Mouse (Mus musculus): Measurements from ENCODE around the gene Gmppa. TPM values are rescaled to one million over a fixed set of nuclear protein-coding genes. Genes with fewer than 3 reads are reported as not detected.

The Gmppa gene
- polyA plus RNA-seq, 1 experiment = 82.4 TPM

DNA sequence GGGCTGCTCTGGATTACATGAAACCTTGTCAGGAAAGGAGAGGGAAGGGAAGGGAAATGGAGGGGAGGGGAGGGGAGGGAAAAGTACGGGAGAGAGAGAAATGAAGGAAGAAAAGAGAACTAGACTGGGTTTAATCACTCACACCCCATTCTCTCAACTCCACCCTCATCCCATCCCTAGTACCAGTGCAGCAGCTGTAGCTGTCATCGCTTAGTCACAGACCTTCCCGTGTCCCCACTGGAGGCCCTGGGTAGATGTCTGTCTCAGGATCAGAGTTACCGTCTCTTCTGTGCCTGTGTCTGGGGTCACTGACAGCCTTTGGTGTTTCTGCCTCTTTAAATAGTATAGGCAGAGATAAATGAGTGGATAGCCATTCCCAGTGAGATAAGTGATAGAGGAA, 27.5 kb upstream of the Gmppa start:
- WGBS = 79% methylated on average over 4 of the region's 4 CpGs
- no peak for DNase-seq
- H3K4me1 ChIP-seq (ENCODE audit: control insufficient read depth, insufficient read depth, low read length) = no peaks in the 10 kb centered on the region
- H3K27ac ChIP-seq (ENCODE audit: insufficient read depth, low read depth, low read length) = no peak overlapping the region
- TF ChIP-seq CTCF (conservative IDR thresholded peaks at IDR 0.05; ENCODE audit: insufficient read depth, insufficient read length, low read depth, low read length) (no peak), POLR2A (IDR thresholded peaks at IDR 0.05; ENCODE audit: low read depth, low read length) (no peak)
- no peak overlapping the region for H3K4me3 ChIP-seq (ENCODE audit: insufficient read depth, low read depth, low read length)
- H3K27me3 ChIP-seq (replicated peaks; ENCODE audit: control insufficient read depth, insufficient read depth, low read length) = no peaks in the 10 kb centered on the region
- no peaks in the 10 kb centered on the region for H3K36me3 ChIP-seq (ENCODE audit: control insufficient read depth, insufficient read depth, low read length)

DNA sequence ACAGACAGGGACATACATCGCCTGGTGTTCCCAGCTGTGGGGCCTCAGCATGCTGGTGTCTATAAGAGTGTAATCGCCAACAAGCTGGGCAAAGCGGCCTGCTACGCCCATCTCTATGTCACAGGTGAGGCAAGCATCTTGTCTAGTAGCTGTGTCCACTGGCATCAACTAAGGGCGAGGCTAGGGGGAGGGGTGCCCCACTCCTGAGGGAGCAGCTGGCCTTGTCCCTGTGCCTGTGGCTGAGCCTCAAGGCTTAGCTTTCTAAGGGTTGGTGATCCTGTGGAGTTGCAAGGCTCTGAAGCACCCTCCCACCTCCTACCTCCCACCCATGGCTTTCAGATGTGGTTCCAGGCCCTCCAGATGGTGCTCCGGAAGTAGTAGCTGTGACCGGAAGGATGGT, 25.8 kb upstream of the Gmppa start:
- H3K27me3 ChIP-seq (replicated peaks; ENCODE audit: control insufficient read depth, insufficient read depth, low read length) = no peaks in the 10 kb centered on the region
- WGBS = 89% methylated on average over 7 of the region's 7 CpGs
- DNase-seq = no peak
- no peak overlapping the region for H3K4me3 ChIP-seq (ENCODE audit: insufficient read depth, low read depth, low read length)
- no peaks in the 10 kb centered on the region for H3K4me1 ChIP-seq (ENCODE audit: control insufficient read depth, insufficient read depth, low read length)
- TF ChIP-seq POLR2A (IDR thresholded peaks at IDR 0.05; ENCODE audit: low read depth, low read length) (no peak), CTCF (conservative IDR thresholded peaks at IDR 0.05; ENCODE audit: insufficient read depth, insufficient read length, low read depth, low read length) (no peak)
- no peaks in the 10 kb centered on the region for H3K36me3 ChIP-seq (ENCODE audit: control insufficient read depth, insufficient read depth, low read length)
- H3K27ac ChIP-seq (ENCODE audit: insufficient read depth, low read depth, low read length) = no peak overlapping the region

DNA sequence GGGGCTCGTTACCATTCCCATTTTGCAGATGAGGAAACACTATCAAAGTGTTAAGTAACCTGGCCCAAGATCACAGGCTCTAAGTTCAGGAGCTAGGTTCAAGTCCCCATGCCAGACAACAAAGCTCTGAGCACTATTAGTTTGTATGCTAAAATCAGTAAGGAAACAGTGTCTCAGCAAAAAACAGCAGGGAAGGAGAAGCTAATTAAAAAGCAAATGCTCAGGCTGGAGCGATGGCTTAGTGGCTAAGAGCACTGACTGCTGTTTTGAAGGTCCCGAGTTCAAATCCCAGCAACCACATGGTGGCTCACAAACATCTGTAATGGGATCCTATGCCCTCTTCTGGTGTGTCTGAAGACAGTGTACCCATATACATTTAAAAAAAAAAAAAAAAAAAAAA, 23.5 kb upstream of the Gmppa start:
- TF ChIP-seq CTCF (conservative IDR thresholded peaks at IDR 0.05; ENCODE audit: insufficient read depth, insufficient read length, low read depth, low read length) = no peak
- TF ChIP-seq POLR2A (IDR thresholded peaks at IDR 0.05; ENCODE audit: low read depth, low read length) = no peak
- DNase-seq = no peak
- 97% methylated on average over 3 of the region's 3 CpGs for WGBS

DNA sequence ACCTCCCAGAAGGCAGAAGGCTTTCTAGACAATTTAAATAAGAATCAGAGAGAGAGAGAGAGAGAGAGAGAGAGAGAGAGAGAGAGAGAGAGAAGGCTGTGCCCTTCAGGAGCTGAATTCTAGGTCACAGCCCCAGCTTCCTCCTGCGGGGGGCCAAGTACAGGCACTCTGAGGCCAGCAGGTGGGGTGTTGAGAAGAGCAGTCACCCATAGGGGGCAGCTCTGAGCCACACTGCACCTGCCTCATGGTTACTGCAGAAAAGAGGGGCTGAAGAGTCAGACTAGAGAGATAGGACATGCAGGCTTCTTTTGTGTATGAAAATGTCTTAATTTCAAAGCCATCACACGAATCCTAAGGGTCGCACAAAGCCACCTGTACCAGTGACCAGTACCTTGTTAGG, 22.0 kb upstream of the Gmppa start:
- H3K27ac ChIP-seq (ENCODE audit: insufficient read depth, low read depth, low read length) = no peak overlapping the region
- WGBS = 72% methylated on average over 3 of the region's 3 CpGs
- no peak overlapping the region for H3K4me3 ChIP-seq (ENCODE audit: insufficient read depth, low read depth, low read length)
- peak; percentile 13 for DNase-seq
- no peaks in the 10 kb centered on the region for H3K4me1 ChIP-seq (ENCODE audit: control insufficient read depth, insufficient read depth, low read length)
- peak; percentile 49 for TF ChIP-seq CTCF (conservative IDR thresholded peaks at IDR 0.05; ENCODE audit: insufficient read depth, insufficient read length, low read depth, low read length)
- TF ChIP-seq POLR2A (IDR thresholded peaks at IDR 0.05; ENCODE audit: low read depth, low read length) = no peak
- H3K36me3 ChIP-seq (ENCODE audit: control insufficient read depth, insufficient read depth, low read length) = no peaks in the 10 kb centered on the region
- no peaks in the 10 kb centered on the region for H3K27me3 ChIP-seq (replicated peaks; ENCODE audit: control insufficient read depth, insufficient read depth, low read length)

More for the DNA sequence above, 23.5 kb upstream of the Gmppa start:
- Histone ChIP-seq H3K4me3 (ENCODE audit: insufficient read depth, low read depth, low read length) (no peak overlapping the region), H3K27ac (ENCODE audit: insufficient read depth, low read depth, low read length) (no peak overlapping the region), H3K4me1 (ENCODE audit: control insufficient read depth, insufficient read depth, low read length) (no peaks in the 10 kb centered on the region), H3K36me3 (ENCODE audit: control insufficient read depth, insufficient read depth, low read length) (no peaks in the 10 kb centered on the region), H3K27me3 (replicated peaks; ENCODE audit: control insufficient read depth, insufficient read depth, low read length) (no peaks in the 10 kb centered on the region)

DNA sequence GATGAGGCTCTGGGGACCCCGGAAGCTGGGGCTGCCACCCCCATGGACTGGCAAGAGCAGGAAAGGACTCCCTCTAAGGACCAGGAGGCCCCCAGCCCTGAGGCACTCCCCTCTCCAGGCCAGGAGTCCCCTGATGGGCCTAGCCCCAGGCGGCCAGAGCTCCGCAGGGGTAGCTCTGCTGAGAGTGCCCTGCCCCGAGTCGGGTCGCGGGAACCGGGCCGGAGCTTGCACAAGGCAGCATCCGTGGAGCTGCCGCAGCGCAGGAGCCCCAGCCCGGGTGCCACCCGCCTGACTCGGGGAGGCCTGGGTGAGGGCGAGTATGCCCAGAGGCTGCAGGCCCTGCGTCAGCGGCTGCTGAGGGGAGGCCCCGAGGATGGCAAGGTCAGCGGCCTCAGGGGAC, 13.9 kb upstream of the Gmppa start:
- Histone ChIP-seq H3K27ac (ENCODE audit: insufficient read depth, low read depth, low read length) (no peak overlapping the region), H3K4me3 (ENCODE audit: insufficient read depth, low read depth, low read length) (no peak overlapping the region), H3K4me1 (ENCODE audit: control insufficient read depth, insufficient read depth, low read length) (no peaks in the 10 kb centered on the region), H3K36me3 (ENCODE audit: control insufficient read depth, insufficient read depth, low read length) (no peaks in the 10 kb centered on the region), H3K27me3 (replicated peaks; ENCODE audit: control insufficient read depth, insufficient read depth, low read length) (peaks cover 1% of the 10 kb centered on the region; the same call in 1 of the 2 replicates)
- DNase-seq = no peak
- TF ChIP-seq POLR2A (IDR thresholded peaks at IDR 0.05; ENCODE audit: low read depth, low read length) (no peak), CTCF (conservative IDR thresholded peaks at IDR 0.05; ENCODE audit: insufficient read depth, insufficient read length, low read depth, low read length) (no peak)
- WGBS = 46% methylated on average over 20 of the region's 20 CpGs

DNA sequence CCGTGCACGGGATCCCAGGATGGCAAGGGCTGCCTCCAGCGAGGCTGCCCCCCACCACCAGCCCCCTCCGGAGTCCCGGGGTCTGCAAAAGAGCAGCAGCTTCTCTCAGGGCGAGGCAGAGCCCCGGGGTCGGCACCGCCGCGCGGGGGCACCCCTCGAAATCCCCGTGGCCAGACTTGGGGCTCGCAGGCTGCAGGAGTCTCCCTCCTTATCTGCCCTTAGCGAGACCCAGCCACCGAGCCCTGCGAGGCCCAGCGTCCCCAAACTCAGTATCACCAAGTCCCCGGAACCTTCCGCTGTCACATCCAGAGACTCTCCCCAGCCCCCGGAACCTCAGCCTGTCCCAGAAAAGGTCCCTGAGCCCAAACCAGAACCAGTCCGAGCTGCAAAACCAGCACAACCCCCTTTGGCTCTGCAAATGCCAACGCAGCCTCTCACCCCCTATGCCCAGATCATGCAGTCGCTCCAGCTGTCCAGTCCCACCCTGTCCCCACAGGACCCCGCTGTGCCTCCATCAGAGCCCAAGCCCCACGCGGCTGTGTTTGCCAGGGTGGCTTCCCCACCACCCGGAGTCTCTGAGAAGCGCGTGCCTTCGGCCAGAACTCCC, 13.4 kb upstream of the Gmppa start:
- Histone ChIP-seq H3K4me1 (ENCODE audit: control insufficient read depth, insufficient read depth, low read length) (no peaks in the 10 kb centered on the region), H3K36me3 (ENCODE audit: control insufficient read depth, insufficient read depth, low read length) (no peaks in the 10 kb centered on the region), H3K27me3 (replicated peaks; ENCODE audit: control insufficient read depth, insufficient read depth, low read length) (peaks cover 1% of the 10 kb centered on the region; the same call in 1 of the 2 replicates), H3K4me3 (ENCODE audit: insufficient read depth, low read depth, low read length) (no peak overlapping the region), H3K27ac (ENCODE audit: insufficient read depth, low read depth, low read length) (no peak overlapping the region)
- DNase-seq = no peak
- WGBS = 27% methylated on average over 32 of the region's 32 CpGs
- TF ChIP-seq CTCF (conservative IDR thresholded peaks at IDR 0.05; ENCODE audit: insufficient read depth, insufficient read length, low read depth, low read length) (no peak), POLR2A (IDR thresholded peaks at IDR 0.05; ENCODE audit: low read depth, low read length) (no peak)

DNA sequence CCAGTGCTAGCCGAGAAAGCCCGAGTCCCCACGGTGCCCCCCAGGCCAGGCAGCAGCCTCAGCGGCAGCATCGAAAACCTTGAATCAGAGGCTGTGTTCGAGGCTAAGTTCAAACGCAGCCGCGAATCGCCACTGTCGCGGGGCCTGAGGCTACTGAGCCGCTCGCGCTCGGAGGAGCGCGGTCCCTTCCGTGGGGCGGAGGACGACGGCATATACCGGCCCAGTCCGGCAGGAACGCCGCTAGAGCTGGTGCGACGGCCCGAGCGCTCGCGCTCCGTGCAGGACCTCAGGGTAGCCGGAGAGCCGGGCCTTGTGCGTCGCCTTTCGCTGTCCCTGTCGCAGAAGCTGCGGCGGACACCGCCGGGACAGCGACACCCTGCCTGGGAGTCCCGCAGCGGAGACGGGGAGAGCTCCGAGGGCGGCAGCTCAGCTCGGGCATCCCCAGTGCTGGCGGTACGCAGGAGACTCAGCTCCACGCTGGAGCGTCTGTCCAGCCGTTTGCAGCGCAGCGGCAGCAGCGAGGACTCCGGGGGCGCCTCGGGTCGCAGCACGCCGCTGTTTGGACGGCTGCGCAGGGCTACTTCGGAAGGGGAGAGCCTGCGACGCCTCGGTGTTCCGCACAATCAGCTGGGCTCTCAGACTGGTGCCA, 12.8 kb upstream of the Gmppa start:
- TF ChIP-seq CTCF (conservative IDR thresholded peaks at IDR 0.05; ENCODE audit: insufficient read depth, insufficient read length, low read depth, low read length) (no peak), POLR2A (IDR thresholded peaks at IDR 0.05; ENCODE audit: low read depth, low read length) (no peak)
- peaks cover 1% of the 10 kb centered on the region; the same call in 1 of the 2 replicates for H3K27me3 ChIP-seq (replicated peaks; ENCODE audit: control insufficient read depth, insufficient read depth, low read length)
- peak; percentile 21 for DNase-seq
- peak overlapping the region; percentile 16; the same call in 1 of the 2 replicates for H3K4me3 ChIP-seq (ENCODE audit: insufficient read depth, low read depth, low read length)
- H3K4me1 ChIP-seq (ENCODE audit: control insufficient read depth, insufficient read depth, low read length) = no peaks in the 10 kb centered on the region
- no peak overlapping the region for H3K27ac ChIP-seq (ENCODE audit: insufficient read depth, low read depth, low read length)
- 3% methylated on average over 71 of the region's 71 CpGs for WGBS
- no peaks in the 10 kb centered on the region for H3K36me3 ChIP-seq (ENCODE audit: control insufficient read depth, insufficient read depth, low read length)

Measured in kidney, adult 2 months (tissue).